Mouse (Mus musculus) small intestine, adult 2 months (tissue): ENCODE measurements around the gene Elovl6.

ENCODE experiments used
- CTCF ChIP-seq: fragments of 200-500 bp; IDR thresholded peaks from 2 replicates; pipeline ENCODE4 v1.5.1; 2012; ENCODE audit warnings: low read depth, mild to moderate bottlenecking, control low read depth, inconsistent platforms, low read length, moderate library complexity, mixed read lengths; ENCODE audit not compliant: insufficient replicate concordance, insufficient read length; ENCODE audit errors: extremely low read depth
- POLR2A ChIP-seq: fragments of 200-500 bp; IDR thresholded peaks from 2 replicates; pipeline ENCODE4 v1.6.1; 2012; ENCODE audit warnings: low read depth, mild to moderate bottlenecking, control low read depth, inconsistent platforms, low read length, moderate library complexity

- TF ChIP-seq CTCF (no peak), POLR2A (no peak)
Measured at GRCm38 (mm10) chr3:129647312-129647711, 115.2 kb downstream of the Elovl6 start.
